Mouse (Mus musculus): ENCODE measurements at regions not wholly inside any gene's neighbourhood (a gene's known extent, or its start where the extent isn't known, plus 50 kb on each side); places are given as distances from the start of the nearest gene placed in this dataset.

DNA sequence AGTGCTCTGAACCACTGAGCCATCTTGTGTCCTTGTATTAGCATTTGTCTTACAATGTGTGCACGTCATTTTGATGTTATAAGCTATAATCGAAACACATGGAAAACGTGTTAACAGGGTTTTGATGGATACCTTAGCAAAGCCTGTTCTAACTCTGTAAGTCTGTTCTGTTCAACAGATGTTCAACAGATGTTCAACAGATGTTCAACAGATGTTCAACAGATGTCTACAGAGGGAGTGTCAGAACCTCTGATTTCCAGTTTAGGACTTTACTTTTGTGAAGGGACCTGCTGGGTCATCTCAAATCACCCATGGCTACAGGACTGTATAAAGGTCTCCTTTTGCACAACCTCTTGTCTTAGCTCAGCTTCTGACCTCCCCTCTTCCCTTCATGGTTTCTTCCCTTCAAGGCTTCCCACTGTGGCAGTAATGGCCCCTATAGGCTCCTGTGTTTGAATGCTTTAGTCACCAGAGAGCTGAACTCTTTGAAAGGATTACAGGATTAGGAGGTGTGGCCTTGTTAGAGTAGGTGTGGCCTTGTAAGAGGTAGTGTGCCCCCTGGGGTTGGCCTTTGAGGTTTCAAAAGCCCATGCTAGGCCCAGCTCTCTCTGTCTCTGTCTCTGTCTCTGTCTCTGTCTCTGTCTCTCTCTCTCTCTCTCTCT, 66.8 kb upstream of the Lsm14a start:
- 72% methylated on average over 3 of the region's 3 CpGs for WGBS
- no peak overlapping the region for H3K27ac ChIP-seq (ENCODE audit: low read length)
- no peak for ATAC-seq

DNA sequence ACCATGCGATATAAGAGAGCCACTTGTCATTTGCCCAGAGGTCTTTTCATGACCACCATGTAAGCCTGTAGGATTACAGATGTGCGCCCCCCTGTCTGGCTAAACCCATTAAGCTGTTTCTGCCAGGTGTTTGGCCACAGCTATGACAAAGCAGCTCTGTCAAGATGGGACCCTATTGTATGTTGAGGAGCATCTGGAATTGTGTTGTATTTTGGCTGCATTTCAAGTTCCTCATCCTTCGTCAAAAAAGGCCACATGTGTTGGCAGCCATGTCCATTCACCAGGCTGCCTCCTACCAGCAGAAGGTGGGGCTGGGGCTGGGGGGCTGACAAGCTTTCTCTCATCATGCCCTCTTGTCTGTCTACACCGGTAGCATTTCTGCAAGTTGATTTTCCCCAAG, 65.7 kb upstream of the Lsm14a start:
- ATAC-seq = no peak
- Histone ChIP-seq H3K36me3 (ENCODE audit: control insufficient read depth, insufficient read depth, low read length) (no peaks in the 10 kb centered on the region), H3K9ac (ENCODE audit: low read depth, low read length) (no peak overlapping the region), H3K9me3 (ENCODE audit: control insufficient read depth, low read length) (no peaks in the 10 kb centered on the region), H3K27ac (ENCODE audit: low read length) (no peak overlapping the region), H3K4me3 (ENCODE audit: low read length) (no peak overlapping the region), H3K4me2 (ENCODE audit: low read depth, low read length) (no peak overlapping the region), H3K4me1 (ENCODE audit: control insufficient read depth, insufficient read depth, low read length) (no peaks in the 10 kb centered on the region), H3K27me3 (replicated peaks; ENCODE audit: control insufficient read depth, insufficient read depth, low read length) (no peaks in the 10 kb centered on the region)
- WGBS = 78% methylated on average over 4 of the region's 4 CpGs

More for the DNA sequence above, 66.8 kb upstream of the Lsm14a start:
- Histone ChIP-seq H3K9me3 (ENCODE audit: control insufficient read depth, low read length) (no peaks in the 10 kb centered on the region), H3K4me2 (ENCODE audit: low read depth, low read length) (no peak overlapping the region), H3K27me3 (replicated peaks; ENCODE audit: control insufficient read depth, insufficient read depth, low read length) (no peaks in the 10 kb centered on the region), H3K36me3 (ENCODE audit: control insufficient read depth, insufficient read depth, low read length) (no peaks in the 10 kb centered on the region), H3K9ac (ENCODE audit: low read depth, low read length) (no peak overlapping the region), H3K4me3 (ENCODE audit: low read length) (no peak overlapping the region), H3K4me1 (ENCODE audit: control insufficient read depth, insufficient read depth, low read length) (no peaks in the 10 kb centered on the region)

DNA sequence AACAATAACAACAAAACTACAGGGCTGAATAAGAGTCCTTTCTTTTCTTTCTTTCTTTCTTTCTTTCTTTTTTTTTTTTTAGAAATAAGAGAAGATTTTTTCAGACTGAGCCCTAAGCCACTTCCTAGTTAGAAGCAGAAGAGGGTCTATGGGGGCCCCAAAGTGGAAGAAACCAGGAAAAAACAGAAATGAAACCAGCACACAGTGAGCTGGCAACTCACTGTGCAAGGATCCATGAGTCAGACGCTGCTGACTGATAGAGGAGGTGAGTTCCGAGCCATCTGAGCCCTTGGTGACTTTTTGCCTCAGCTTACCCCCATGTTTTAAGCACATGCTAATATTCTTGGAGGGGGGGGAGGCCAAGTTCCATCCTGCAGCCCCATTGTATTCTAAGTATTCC, 55.2 kb upstream of the Lsm14a start:
- no peaks in the 10 kb centered on the region for H3K4me1 ChIP-seq (ENCODE audit: control insufficient read depth, insufficient read depth, low read length)
- H3K4me3 ChIP-seq (ENCODE audit: low read length) = no peak overlapping the region
- H3K9me3 ChIP-seq (ENCODE audit: control insufficient read depth, low read length) = no peaks in the 10 kb centered on the region
- no peak overlapping the region for H3K4me2 ChIP-seq (ENCODE audit: low read depth, low read length)
- no peaks in the 10 kb centered on the region for H3K36me3 ChIP-seq (ENCODE audit: control insufficient read depth, insufficient read depth, low read length)
- no peak overlapping the region for H3K9ac ChIP-seq (ENCODE audit: low read depth, low read length)
- no peak overlapping the region for H3K27ac ChIP-seq (ENCODE audit: low read length)
- no peaks in the 10 kb centered on the region for H3K27me3 ChIP-seq (replicated peaks; ENCODE audit: control insufficient read depth, insufficient read depth, low read length)
- 81% methylated on average over 2 of the region's 2 CpGs for WGBS
- ATAC-seq = no peak

DNA sequence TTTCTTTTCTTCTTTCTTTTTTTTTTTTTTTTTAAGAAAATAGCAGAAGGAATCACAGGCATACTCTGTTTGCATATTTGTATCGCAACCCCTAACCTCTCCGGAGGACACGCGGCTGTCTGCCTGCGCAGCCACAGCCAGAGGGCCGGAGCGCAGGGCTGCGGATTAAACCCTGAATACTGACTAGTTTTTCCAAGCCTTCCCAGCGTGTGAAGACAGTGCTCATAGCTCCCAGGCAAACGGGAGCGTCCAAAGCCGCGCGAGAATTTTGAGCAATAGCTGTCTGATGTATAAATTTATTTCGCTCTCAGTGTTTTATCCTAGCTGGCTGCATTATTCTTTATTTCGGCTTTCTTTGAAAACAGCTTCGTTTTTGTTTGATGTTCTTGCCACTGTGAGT, 51.1 kb upstream of the Lsm14a start:
- Histone ChIP-seq H3K4me3 (ENCODE audit: low read length) (no peak overlapping the region), H3K4me1 (ENCODE audit: control insufficient read depth, insufficient read depth, low read length) (no peaks in the 10 kb centered on the region), H3K27ac (ENCODE audit: low read length) (no peak overlapping the region), H3K36me3 (ENCODE audit: control insufficient read depth, insufficient read depth, low read length) (no peaks in the 10 kb centered on the region), H3K4me2 (ENCODE audit: low read depth, low read length) (no peak overlapping the region), H3K27me3 (replicated peaks; ENCODE audit: control insufficient read depth, insufficient read depth, low read length) (no peaks in the 10 kb centered on the region), H3K9me3 (ENCODE audit: control insufficient read depth, low read length) (no peaks in the 10 kb centered on the region), H3K9ac (ENCODE audit: low read depth, low read length) (no peak overlapping the region)
- WGBS = 47% methylated on average over 17 of the region's 17 CpGs
- no peak for ATAC-seq
